Mouse (Mus musculus) MEL (cell line): ENCODE measurements around the gene Gm49366.

ENCODE experiments used
- CTCF ChIP-seq, 3 experiments: IDR thresholded peaks in 2 of 3; conservative IDR thresholded peaks in 1 of 3; 2 replicates each; pipeline ENCODE4 v1.5.1; 2011 to 2012; ENCODE audit warnings: low read length in 3 of 3, low read depth in 2 of 3, mild to moderate bottlenecking in 2 of 3, improper control_type of control experiment in 1 of 3, inconsistent platforms in 1 of 3, mixed read lengths in 1 of 3, moderate library complexity in 1 of 3; ENCODE audit not compliant: control insufficient read depth in 1 of 3, insufficient read depth in 1 of 3, poor library complexity in 1 of 3, severe bottlenecking in 1 of 3
- MYC ChIP-seq: IDR thresholded peaks from 2 replicates; pipeline ENCODE4 v1.6.1; 2011; ENCODE audit warnings: low read depth, mild to moderate bottlenecking, low read length, improper control_type of control experiment, moderate library complexity
- NRF1 ChIP-seq: IDR thresholded peaks from 2 replicates; pipeline ENCODE4 v1.6.1; 2014; ENCODE audit warnings: low read depth, mild to moderate bottlenecking, inconsistent platforms, low read length, improper control_type of control experiment, moderate library complexity; ENCODE audit not compliant: poor library complexity, insufficient read depth, severe bottlenecking

DNA sequence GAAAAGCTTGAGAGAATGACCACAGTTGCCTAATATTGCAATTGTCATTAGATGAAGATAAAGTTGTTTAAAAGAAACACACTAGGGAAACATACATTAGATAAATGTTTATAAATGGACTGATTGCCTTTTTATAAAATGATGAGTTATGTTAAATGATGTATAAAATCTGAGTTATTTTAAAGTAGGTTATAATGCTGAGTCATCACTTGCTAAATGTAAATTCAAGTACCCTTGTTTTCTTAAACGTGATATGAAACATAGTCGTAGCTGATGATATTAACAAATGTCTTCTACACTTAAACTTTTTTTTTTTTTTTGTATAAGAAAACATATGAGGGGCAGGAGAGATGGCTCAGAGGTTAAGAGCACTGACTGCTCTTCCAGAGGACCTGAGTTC lies 25.1 kb downstream of the Gm49366 start:
- TF ChIP-seq NRF1 (no peak), CTCF (IDR thresholded peaks at IDR 0.05 in 2 of 3, conservative IDR thresholded peaks at IDR 0.05 in 1 of 3; ENCODE audit: control insufficient read depth in 1 of 3, insufficient read depth in 1 of 3, low read depth in 2 of 3, low read length in 3 of 3, poor library complexity in 1 of 3, severe bottlenecking in 1 of 3) (no peak), MYC (no peak)
